Comparison of ENCODE assay signal across 9 mouse cellular contexts in genomic region chr4:63480098-63480844, GRCm38 (mm10). TPM values are rescaled to one million over a fixed set of nuclear protein-coding genes. Genes with fewer than 3 reads are reported as not detected.
DNase-seq lines count a peak whose midpoint lies in the region; ATAC-seq lines count a peak whose summit lies in the region.
"Had no signal": no experiment of that assay in that cellular context is flagged by ENCODE, and none has a peak within 500 bp of the region (broad histone marks: within the 10 kb centered on the region; RNA-seq: fewer than 3 reads in every experiment).

No protein-coding gene starts in this region.

- H3K9ac ChIP-seq in embryonic facial prominence, embryonic 14.5 days (ENCODE audit: low read depth, low read length), result no peak overlapping the region
- no peak overlapping the region for H3K9ac ChIP-seq in midbrain, embryonic 11.5 days (ENCODE audit: low read length)
- H3K9ac ChIP-seq: hindbrain, embryonic 15.5 days had no signal

- peak; percentile 38; the same call in 1 of the 2 replicates for ATAC-seq in embryonic facial prominence, embryonic 14.5 days (ENCODE audit: low read depth)
- peak; percentile 31 to 61; a peak in 1 of 4 replicates for ATAC-seq in hematopoietic stem cell, adult 5-6 weeks (replicated peaks in 1 of 2; ENCODE audit: insufficient read depth in 1 of 2, low FRiP score in 2 of 2, low TSS enrichment in 1 of 2, low read depth in 1 of 2, poor library complexity in 2 of 2, severe bottlenecking in 2 of 2)
- peak; percentile 45; the same call in 1 of the 2 replicates for ATAC-seq in midbrain, embryonic 11.5 days (ENCODE audit: low FRiP score)

- WGBS in embryonic facial prominence, embryonic 14.5 days, result 32% methylated on average over 11 of the region's 11 CpGs
- WGBS in midbrain, embryonic 11.5 days, result 28% methylated on average over 11 of the region's 11 CpGs

- peak overlapping the region; percentile 2; the same call in 1 of the 2 replicates for H3K4me2 ChIP-seq in embryonic facial prominence, embryonic 14.5 days (ENCODE audit: low read depth, low read length)
- no peak overlapping the region for H3K4me2 ChIP-seq in midbrain, embryonic 11.5 days
- H3K4me2 ChIP-seq: hindbrain, embryonic 15.5 days had no signal

- H3K27ac ChIP-seq in embryonic facial prominence, embryonic 14.5 days (replicated peaks; ENCODE audit: low read depth, low read length), result no peak overlapping the region
- peak overlapping the region; percentile 11; the same call in 1 of the 2 replicates for H3K27ac ChIP-seq in midbrain, embryonic 11.5 days (ENCODE audit: low read depth, low read length)
- H3K27ac ChIP-seq: hindbrain, embryonic 15.5 days had no signal

- peaks cover 9% of the 10 kb centered on the region for H3K4me1 ChIP-seq in embryonic facial prominence, embryonic 14.5 days (ENCODE audit: control insufficient read depth, insufficient read depth, low read length)
- H3K4me1 ChIP-seq in midbrain, embryonic 11.5 days (ENCODE audit: control insufficient read depth, insufficient read depth, low read length), result peaks cover 18% of the 10 kb centered on the region

- H3K36me3 ChIP-seq in embryonic facial prominence, embryonic 14.5 days (ENCODE audit: control insufficient read depth, insufficient read depth, low read length), result no peaks in the 10 kb centered on the region
- no peaks in the 10 kb centered on the region for H3K36me3 ChIP-seq in midbrain, embryonic 11.5 days (ENCODE audit: control insufficient read depth, insufficient read depth, low read length)
- H3K36me3 ChIP-seq: hindbrain, embryonic 15.5 days had no signal

- H3K27me3 ChIP-seq in embryonic facial prominence, embryonic 14.5 days (replicated peaks; ENCODE audit: control insufficient read depth, insufficient read depth, low read length), result no peaks in the 10 kb centered on the region
- H3K27me3 ChIP-seq in midbrain, embryonic 11.5 days (ENCODE audit: control insufficient read depth, insufficient read depth, low read length), result no peaks in the 10 kb centered on the region
- H3K27me3 ChIP-seq: hindbrain, embryonic 15.5 days had no signal

- no peak overlapping the region for H3K4me3 ChIP-seq in embryonic facial prominence, embryonic 14.5 days (ENCODE audit: low read depth, low read length)
- H3K4me3 ChIP-seq in midbrain, embryonic 11.5 days (ENCODE audit: low read depth, low read length), result no peak overlapping the region
- H3K4me3 ChIP-seq: hindbrain, embryonic 15.5 days had no signal

- DNase-seq in adrenal gland, postnatal 10 days, result peak; percentile 64
- DNase-seq in adrenal gland, postnatal 4 days (ENCODE audit: low spot score in 2 of 2), result no peak
- peak; percentile 60 for DNase-seq in adrenal gland, postnatal 14 days
- no peak for DNase-seq in embryonic facial prominence, embryonic 14.5 days (ENCODE audit: low spot score)
- DNase-seq in layer of hippocampus, postnatal 14 days (ENCODE audit: low spot score in 2 of 2), result peak; percentile 31 to 50
- peak; percentile 88 for DNase-seq in midbrain, embryonic 11.5 days (ENCODE audit: low spot score, missing footprints)
- DNase-seq in spleen, adult 12 weeks (ENCODE audit: low spot score), result peak; percentile 24

- H3K9me3 ChIP-seq in embryonic facial prominence, embryonic 14.5 days (ENCODE audit: control insufficient read depth, low read length), result no peaks in the 10 kb centered on the region
- H3K9me3 ChIP-seq in midbrain, embryonic 11.5 days (ENCODE audit: control insufficient read depth, low read length), result no peaks in the 10 kb centered on the region
- H3K9me3 ChIP-seq: hindbrain, embryonic 15.5 days had no signal

RNA-seq across cellular contexts. Expression of gene Whrn, which starts 15.5 kb away (rescaled TPM):
- total RNA-seq in adrenal gland, postnatal 10 days (2021), result 10 to 100 TPM; 13.7 to 14.9 TPM
- 10 to 100 TPM; 22.6 to 26.4 TPM for total RNA-seq in adrenal gland, postnatal 4 days (2021)
- 26.5 TPM in 2 replicates for total RNA-seq in adrenal gland, postnatal 14 days (2021)
- 4.4 and 5.0 TPM in 2 replicates for polyA plus RNA-seq in embryonic facial prominence, embryonic 14.5 days (2014; fragmentation: Nextera tagmentation; extraction: Ambion mirVana)
- total RNA-seq in hematopoietic stem cell, adult 5-6 weeks (2017), result 4.4 and 6.1 TPM in 2 replicates
- total RNA-seq in layer of hippocampus, postnatal 14 days (2021), result 10 to 100 TPM; 24.9 to 26.6 TPM
- 7.5 and 9.1 TPM in 2 replicates for polyA plus RNA-seq in midbrain, embryonic 11.5 days (2014; fragmentation: Nextera tagmentation; extraction: Ambion mirVana)

Comparison
In these comparisons a context has a peak if more than half of its experiments do, and no peak if none do; other contexts are left out.
1. DNase-seq: peak in adrenal gland, postnatal 10 days (single experiment), adrenal gland, postnatal 14 days (single experiment), layer of hippocampus, postnatal 14 days (2 of 2), midbrain, embryonic 11.5 days (single experiment) and spleen, adult 12 weeks (single experiment); none in adrenal gland, postnatal 4 days (0 of 2) and embryonic facial prominence, embryonic 14.5 days (single experiment).
2. Peak in every context shown above with its lines, with median percentiles within 50 percentile points of each other: ATAC-seq.